Mouse (Mus musculus) spleen, embryonic (tissue): ENCODE data around the gene Ugt1a10.

Source experiments
- CTCF ChIA-PET: fragments of 350-600 bp; sonication (Branson Sonifier 250); formaldehyde crosslinking; loops from one replicate; lab custom pipeline; 2022; lab: Charles Lee

Gene Ugt1a10

DNA sequence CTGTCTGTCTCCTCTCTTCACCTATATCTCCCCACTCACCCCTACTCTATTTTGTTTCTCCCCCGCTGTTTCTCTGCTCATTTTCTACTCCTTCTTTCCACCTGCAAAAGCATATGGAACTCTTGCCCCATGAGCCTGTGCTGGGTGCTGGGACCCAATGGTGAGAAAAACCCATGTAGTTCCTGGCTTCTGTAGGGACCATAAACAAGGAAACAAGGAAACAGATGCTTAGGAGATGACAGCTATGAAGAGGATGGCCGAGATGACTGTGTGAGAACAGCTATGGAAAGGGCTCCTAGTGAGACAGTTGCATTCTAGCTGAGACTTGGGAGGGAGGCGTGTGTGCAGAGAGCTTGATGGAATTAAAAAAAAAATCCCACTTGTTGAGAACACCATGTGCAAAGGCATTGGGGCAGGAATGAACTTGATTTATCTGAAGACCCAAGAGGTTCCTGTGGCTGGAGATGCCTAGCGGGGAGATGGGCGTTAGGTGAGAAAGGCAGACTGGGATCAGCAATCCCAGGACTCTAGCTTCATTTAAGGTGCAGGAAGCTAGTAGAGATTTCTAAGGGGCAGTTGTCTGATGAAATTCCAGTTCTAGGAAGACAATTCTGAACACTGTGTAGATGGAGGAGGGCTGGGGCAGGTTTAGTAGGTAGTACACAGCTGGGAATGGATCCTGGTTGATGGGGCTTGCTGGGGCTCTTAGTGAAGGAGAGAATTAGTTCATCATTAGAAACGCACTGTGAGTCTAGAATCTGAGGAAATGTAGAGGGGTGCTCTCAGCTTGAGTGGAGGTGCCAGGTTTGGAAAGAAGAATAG is 176.0 kb downstream of the Ugt1a10 start:
- CTCF ChIA-PET, result interaction anchor here (0.7 kb wide), 1 partner anchor 17 kb away, joined by 3 read pairs; no protein-coding TSS in a partner anchor

DNA sequence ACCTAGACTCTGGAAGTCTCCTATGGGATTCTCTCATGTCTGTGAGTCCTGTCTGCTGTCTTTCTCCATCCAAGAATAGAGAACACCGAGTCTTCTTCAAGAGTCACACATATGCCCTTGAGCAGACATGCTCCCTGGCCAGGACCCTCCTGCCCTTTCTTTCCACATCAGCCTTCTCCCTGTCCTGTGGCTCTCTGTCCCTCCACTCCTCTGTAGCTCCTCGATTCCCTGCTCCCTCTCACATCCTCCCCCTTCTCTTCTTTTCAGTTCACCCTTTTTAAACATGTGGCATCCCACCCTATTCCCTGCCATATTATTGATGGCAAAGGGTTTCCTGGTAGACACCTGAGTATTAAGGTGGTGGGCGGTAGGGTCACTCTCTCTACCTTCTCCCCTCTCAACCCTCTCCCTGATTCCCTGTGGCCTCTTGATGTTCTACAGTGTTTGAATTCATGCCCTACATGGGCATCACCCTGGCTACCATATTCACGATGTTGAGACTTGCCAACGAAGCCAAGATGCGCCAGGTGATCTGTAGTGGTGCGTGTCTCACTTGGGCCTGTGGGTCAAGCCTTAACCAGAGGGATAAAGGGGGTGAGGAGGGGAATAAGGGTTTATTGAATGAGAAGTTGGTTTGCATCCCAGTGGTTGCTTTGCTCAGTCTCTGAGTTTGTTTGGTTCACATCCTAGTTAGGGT is 176.8 kb downstream of the Ugt1a10 start:
- CTCF ChIA-PET, result interaction anchor here (0.7 kb wide), 1 partner anchor 16 kb away, joined by 3 read pairs; no protein-coding TSS in a partner anchor

DNA sequence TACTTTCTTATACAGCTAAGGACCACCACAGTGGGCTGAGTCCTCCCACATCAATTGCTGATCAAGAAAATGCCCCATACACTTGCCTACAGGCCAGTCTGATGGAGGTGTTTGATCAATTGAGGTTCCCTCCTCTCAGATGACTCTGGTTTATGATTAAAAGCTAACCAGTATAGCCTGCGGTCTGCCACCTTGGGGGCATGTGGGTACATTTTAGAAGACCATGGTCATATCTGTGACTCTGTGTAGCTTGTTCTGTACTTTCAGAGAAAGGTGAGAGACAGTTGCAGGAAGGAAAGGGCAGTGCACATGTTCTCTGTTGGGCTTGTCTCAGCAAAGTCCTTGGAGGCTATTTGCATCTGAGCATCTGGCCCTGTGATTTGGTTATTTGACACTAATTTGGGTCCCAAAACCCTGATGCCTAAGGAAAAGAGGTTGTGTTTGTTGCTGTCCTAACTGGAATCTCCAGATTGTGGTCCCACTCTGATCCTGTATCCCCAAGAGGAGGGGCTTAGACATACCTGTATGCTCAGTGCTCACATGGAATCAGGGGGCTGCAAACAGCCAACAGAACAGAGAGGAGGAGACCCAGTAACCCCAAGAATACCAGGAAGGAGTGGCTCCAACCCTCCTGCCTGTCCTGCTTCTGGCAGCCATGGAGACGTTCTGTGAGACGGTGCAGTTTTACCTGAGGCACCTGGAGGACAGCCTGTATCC is 177.6 kb downstream of the Ugt1a10 start:
- CTCF ChIA-PET, result no interaction called here

DNA sequence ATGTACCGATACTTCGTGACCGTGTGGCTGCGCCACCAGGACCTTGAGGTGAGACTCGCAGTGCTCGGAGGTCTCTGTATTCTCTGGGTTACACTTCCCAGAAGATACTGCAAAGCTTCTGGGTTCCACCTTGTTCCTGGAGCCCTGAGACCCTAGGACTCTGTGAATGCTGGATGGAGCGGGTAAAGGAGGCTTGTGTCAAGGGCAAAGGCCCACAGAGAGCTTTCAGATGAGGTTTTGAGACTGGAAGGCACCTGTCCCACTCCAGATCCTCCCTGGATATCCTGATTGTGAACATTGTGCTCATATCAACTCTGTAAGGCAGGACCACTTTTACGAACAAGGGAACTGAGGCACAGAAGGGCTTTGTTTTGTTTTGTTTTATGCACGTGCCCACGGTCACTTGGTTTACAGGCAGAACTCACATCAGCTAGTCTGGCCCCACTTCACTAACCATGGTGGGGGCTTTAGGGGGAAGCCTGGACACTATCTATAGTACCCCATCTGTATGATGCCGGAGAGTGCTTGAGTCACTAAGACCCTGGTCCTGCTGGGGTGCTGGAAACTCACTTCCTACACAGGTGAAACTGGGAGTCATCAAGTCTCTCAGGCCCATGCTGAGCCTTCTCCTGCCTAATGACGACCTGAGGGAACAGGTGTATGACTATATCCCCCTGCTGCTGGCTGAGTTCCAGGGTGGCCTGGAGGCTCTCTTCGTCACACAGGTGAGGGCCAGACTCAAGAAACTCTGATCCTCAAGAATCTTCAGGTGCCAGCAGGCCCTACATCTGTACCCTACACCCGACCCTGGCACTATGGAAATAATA is 178.4 kb downstream of the Ugt1a10 start:
- CTCF ChIA-PET, result no interaction called here

DNA sequence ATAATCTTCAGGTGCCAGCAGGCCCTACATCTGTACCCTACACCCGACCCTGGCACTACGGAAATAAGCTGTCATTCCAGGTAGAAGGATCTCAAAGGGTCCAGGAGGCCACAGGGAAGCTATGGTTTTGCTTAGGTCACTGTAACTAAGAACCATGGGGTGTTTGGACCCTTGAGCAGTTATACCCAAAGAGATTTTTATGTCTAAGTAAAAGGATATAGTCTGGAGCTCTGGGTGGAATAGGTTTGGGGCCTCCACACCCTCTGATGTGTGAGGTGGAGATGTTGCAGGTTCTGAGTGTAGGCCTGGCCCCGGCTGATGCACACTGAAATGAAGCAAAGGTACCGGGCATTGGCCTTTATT is 179.0 kb downstream of the Ugt1a10 start:
- CTCF ChIA-PET, result no interaction called here

DNA sequence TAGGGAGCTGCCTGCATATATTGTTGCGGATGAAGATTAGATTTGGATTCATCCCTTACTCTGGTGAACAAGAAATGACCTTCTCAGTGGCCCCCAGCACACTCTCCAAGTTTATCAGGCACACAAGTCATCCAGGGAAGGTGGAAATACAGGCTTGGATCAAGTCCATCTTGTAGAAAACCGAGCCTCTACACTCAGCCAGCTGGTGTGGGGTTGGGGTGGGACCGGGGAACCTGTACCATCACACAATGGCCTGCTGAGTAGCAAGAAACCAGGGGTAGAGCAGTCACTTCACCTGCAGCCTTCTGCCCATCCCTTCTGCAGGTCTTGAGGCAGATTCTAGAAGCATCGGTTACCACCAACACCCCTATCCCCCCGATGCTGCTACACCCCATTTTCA is 179.5 kb downstream of the Ugt1a10 start:
- CTCF ChIA-PET, result no interaction called here

DNA sequence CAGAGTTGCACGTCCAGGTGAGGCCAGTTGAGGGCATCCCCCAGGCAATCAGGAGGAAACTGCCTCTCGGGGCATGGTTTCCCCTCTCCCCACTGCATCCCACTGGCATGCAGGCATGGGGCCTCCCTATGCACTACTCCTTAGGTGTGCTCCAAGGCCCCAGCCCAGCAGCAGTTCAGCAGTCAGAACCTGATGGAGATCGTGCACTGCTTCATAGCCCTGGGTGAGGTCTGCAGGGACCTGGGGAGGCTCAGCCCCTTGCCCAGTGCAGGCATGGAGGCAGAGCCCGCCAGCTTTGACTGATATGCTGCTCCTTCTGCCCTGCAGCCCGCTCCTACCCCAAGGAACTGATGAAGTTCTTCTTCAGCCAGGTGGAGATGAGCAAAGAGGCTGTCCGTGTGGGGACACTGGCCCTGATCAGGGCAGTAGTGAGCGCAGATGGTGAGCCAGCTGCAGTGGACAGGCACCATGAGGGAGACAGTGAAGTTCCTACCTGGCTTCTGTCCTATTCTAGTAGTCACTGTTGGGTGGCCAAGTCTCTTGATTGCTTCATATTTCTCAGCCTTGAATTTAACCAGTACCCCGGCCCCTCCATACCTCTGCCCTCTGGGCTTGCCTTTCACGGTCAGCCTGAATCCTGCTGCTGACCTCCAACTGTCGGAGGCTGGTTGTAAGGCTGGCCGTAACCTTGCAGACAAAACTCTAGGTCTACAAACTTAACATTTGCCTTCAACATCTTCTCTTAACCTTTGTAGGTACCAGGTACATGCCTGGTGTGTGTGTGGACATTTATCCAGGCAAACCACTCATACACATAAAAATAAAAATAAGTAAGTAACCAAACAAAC is 180.1 kb downstream of the Ugt1a10 start:
- CTCF ChIA-PET, result interaction anchor here (0.6 kb wide), 1 partner anchor 49 kb away, joined by 5 read pairs; no protein-coding TSS in a partner anchor

DNA sequence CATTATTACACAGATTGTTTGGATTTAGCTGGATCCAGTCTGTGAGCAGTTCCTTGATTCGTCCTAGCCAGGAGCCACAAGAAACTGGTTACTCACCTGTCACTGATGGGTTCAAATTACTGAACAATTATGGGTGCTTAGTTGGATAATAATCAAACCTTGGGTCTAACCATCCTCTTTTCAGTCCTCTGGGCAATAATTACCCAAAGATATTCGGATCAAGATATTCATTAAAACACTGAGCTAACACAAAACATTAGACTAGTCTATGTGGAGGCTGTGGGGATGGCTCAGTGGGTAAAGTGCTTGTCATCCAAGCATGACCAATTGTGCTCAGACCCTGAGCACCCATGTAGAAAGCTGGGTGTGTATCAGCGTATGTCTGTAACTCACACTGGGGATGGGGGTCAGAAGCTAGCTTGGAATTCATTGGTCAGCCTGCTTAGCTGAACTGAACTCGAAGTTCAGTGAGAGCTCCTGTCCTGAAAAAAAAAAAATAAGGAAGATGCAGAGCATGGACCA is 180.8 kb downstream of the Ugt1a10 start:
- CTCF ChIA-PET, result interaction anchor here (0.6 kb wide), 1 partner anchor 50 kb away, joined by 5 read pairs; no protein-coding TSS in a partner anchor

DNA sequence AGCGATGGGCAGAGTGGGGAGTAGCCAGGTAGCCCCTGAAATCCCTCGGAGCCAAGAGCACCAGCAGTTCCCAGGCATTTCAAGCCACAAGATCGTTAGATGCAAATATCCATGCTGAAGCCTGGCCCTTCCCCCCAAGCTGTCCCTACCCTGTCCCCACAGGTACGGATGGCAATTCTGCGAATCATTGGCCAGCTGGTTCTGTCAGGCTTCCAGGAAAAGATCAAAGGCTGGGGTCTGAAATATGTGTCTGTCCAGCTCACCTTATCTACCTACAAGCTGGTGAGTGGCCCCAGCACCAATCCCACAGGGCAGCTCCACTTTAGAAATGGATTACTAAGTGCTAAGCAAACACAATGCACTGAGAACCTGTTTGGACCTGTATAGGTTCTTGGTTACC is 182.1 kb downstream of the Ugt1a10 start:
- CTCF ChIA-PET, result no interaction called here

DNA sequence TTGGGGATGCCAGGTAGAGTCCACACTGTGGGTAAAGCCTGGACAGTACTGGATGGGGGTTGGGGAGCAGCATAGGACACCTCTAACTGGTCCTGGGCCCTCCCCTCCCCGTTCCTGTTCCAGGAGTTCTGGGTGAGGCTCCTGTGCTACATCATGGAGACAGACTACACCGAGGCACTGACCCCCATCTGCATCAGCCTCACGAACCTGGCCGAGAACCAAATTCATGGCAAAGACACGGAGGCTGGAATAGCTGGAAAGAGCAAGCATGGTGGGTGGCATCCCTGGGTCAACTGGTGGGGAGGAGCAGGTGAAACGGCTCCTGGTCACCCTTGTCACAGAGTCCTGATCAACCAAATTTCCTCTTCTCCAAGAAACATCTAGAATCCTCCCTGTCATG is 183.6 kb downstream of the Ugt1a10 start:
- CTCF ChIA-PET, result no interaction called here

DNA sequence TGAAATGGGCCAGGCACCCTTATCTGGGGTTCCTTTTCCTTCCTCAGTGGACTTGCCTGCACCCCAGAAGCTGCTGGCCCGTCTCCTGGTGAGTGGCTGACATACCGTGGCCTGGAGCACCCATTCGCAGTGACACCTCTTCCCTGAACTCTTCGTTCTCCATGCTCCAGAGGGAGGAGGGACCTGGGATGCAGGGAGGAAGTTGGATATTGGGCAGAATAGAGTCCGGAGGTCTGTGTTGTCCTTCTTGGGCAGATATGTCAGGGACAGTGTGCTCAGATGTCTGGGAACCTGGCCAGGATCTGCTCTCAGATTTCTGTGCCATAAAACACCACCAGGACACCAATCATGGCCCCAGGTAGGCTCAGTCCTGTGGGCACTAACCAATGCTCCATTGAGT is 184.9 kb downstream of the Ugt1a10 start:
- CTCF ChIA-PET, result no interaction called here

DNA sequence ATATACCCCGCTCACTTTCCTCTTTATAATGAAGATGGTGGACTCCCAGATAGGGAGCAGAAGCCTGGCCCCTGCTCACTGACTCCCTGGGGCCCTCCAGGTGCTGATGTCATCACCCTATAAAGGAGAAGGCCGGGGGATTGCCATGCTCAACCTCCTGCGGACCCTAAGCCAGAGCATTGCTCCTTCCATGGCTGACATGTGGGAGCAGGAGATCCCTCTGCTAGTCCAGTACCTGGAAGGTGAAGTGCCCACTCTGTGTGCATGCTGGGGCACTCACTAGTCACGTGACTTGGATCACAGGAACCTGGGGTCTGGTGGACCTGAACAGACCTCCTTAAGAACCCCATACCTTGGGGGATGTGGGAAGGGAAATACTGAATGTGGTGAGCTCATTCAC is 185.4 kb downstream of the Ugt1a10 start:
- CTCF ChIA-PET, result no interaction called here

DNA sequence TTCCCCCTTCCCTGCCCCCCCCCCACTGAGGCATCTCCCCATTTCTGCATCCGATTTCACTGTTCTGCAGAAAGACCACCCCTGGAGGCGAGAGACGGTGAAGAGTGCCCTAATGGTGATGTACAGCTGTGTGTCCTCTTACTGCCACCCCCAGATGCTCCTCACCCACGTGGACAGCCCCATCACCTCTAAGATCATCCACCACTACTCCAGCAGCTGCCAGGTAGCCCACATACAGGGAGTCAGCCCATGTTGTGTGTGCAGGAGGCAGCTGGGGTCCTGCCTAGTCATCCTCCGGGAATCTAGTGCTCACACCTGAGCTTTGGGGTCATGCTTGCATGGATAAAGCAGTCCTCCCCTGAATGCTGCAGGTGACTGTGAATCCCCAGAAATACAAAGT is 188.7 kb downstream of the Ugt1a10 start:
- CTCF ChIA-PET, result no interaction called here

DNA sequence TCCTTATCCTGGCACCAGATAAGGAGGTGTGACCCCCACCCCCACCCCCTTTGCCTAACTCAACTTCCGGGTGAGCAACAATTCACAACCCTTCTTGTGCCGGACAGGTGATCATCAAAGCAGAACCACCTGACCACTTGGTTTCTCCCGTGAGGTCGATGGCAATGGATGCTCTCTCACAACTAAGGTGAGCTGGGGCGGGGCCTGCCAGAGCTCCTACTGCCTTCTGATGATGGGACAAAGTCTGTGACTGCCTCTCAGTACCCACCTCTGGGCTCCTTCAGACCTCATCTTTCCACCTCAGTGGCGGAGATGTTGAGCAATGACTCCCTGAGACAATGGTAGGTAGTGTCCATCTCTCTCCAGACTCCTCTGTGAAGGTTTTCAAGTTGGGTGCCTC is 190.7 kb downstream of the Ugt1a10 start:
- CTCF ChIA-PET, result no interaction called here

DNA sequence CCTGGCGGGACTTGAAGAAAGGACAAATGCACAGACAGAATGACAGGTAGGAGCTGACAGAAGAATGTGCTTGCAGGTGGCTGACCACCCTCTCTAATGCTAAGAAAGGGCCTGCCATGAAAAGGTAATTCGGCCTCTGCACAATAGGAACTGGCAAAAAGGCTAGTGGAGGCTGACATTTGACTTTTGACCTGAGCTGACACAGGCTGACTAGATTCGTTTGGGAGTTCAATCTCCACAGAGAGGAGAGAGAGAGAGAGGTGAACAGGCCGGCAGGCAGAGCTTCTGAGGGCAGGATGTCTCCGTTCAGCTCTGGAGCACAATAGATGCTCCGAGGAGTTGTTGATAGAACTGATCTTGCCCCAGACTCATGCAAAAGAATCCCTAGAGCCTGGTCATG is 191.2 kb downstream of the Ugt1a10 start:
- CTCF ChIA-PET, result no interaction called here

DNA sequence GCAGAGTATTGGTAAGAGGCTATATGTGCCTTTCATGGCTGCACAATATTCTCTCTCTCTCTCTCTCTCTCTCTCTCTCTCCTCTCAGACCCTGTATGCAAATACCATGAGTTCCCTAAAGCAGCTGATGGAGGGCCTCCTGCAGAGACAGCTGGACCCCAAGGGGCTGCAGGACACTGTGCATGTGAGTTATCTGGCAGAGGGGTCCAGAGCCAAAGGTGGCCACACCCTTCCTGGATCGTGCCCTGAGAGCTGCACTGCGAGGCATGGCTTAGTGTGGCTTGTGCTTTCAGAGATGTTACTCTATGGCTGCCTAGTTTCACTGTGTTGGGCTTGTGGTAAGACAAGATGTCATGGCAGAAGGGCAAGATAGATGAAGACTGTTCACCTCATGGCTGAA is 192.5 kb downstream of the Ugt1a10 start:
- CTCF ChIA-PET, result no interaction called here

DNA sequence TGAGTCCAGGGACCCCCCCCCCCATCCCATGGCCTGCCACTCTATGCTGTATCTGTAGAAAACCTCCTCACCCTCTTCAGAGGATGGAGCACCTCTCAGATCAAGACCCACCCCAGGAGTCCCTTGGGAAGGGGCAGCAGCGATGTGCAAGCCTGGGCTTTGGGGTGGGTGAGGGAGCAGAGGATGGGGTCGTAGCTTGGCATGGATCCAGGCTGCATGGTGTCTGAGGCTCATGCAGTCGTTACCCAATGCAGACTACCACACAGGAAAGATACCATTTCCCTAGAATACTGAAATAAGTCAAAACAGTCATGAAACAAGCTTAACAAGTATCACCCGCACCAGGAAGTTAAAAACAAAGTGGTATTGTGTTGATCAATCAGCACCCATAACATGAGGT is 193.5 kb downstream of the Ugt1a10 start:
- CTCF ChIA-PET, result interaction anchor here (0.6 kb wide), 1 partner anchor 17 kb away, joined by 3 read pairs; no protein-coding TSS in a partner anchor

DNA sequence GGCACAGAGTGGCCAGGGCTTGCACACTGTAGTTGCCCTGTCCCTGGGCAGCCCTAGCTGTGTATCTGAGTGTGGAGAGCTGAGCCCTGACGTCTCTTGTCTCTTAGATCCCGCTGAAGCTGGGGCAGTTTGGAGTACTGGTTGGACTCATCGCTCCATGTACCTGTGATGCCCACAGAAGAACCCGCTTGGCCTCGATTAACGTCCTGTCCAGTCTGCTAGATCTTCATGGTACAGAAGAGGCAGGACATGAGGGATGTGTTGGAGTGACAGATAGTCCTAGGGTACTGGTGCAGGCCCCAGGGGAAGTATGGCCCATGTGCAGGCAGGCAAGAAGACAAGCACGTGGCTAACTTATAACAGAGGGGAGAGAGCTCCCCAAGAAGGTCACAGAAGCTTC is 194.4 kb downstream of the Ugt1a10 start:
- CTCF ChIA-PET, result no interaction called here

DNA sequence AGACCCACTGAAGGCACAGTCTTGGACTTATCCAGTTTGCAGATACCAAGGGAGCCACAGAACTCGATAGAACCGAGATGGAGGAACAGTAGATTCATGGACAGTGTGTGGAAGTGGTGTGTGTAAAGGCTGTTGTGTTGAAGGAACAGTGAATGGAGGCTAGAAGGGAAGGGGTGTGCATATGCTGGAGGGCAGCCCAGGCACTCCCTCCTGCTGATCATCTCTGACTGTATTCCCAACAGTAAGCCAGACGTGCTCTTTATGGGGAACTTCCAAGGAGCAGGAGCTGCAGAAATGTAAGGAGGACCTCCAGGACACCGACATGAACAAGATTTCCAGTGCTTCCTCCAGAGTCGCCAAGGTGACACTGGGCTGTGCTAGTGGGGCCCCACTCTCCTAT is 194.8 kb downstream of the Ugt1a10 start:
- CTCF ChIA-PET, result no interaction called here

DNA sequence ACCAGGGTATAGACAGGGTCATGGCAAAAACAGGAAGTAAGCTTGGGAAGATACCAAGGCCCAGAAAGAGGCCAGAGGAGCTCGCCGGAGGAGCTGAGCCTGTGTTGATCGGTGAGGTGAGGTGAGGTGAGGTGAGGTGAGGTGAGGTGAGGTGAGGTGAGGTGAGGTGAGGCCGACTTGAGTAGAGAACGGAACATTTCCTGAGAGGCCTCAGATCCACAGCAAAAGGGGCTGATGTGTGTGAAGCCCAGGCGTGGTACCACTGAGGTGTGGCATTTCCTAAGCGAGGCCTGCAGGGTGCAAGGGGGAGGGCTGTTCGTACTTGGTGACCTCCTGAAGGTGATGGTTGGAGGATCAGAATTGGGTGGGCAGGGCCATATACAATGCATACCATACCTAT is 197.9 kb downstream of the Ugt1a10 start:
- CTCF ChIA-PET, result interaction anchor here (0.6 kb wide), 1 partner anchor 9 kb away, joined by 3 read pairs; no protein-coding TSS in a partner anchor
